Comparison of ENCODE assay signal across 23 mouse cellular contexts in the genomic region with DNA sequence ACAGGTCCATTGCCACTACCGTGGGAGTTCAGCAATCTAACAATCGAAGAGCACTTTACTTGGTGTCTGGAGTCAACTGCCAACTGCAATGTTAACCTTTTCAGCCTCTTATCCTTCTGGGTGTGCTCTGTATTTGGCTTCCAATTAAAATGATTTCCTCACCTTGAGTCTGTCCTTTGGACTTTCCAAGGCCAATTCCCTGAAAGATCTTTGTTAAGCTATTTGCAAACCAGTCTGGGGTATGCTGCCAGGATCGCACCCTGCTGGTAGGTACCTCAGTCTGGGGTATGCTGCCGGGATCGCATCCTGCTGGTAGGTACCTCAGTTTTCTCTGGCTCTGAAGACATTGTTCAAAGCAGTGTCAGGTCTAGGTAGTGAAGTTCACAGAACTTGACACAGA. TPM values are rescaled to one million over a fixed set of nuclear protein-coding genes. Genes with fewer than 3 reads are reported as not detected.
A peak's percentile ranks its signal among the peaks of the same experiment; 100 is the strongest.
DNase-seq lines count a peak whose midpoint lies in the region; ATAC-seq and TF ChIP-seq lines count a peak whose summit lies in the region.
"Had no signal": no experiment of that assay in that cellular context is flagged by ENCODE, and none has a peak within 500 bp of the region (broad histone marks: within the 10 kb centered on the region; RNA-seq: fewer than 3 reads in every experiment).

No protein-coding gene starts in this region.

- H3K9me3 ChIP-seq in hindbrain, postnatal 0 days (ENCODE audit: low read length) = no peaks in the 10 kb centered on the region
- H3K9me3 ChIP-seq in hindbrain, embryonic 10.5 days = no peaks in the 10 kb centered on the region; the same call in 1 of the 2 replicates
- H3K9me3 ChIP-seq in MEL (replicated peaks; ENCODE audit: insufficient read depth, low read length) = no peaks in the 10 kb centered on the region
- H3K9me3 ChIP-seq: embryonic facial prominence, embryonic 13.5 days; forebrain, embryonic 10.5 days; heart, embryonic 15.5 days; hindbrain, embryonic 15.5 days; limb, embryonic 12.5 days; liver, embryonic 12.5 days; midbrain, embryonic 12.5 days; neural tube, embryonic 12.5 days had no signal

- H3K36me3 ChIP-seq in hindbrain, postnatal 0 days (ENCODE audit: insufficient read depth, low read length) = no peaks in the 10 kb centered on the region
- peaks cover 12% of the 10 kb centered on the region for H3K36me3 ChIP-seq in hindbrain, embryonic 10.5 days
- peaks cover 1 to 7% of the 10 kb centered on the region in 2 experiments; a peak in 3 of 4 replicates for H3K36me3 ChIP-seq in MEL (ENCODE audit: control insufficient read depth in 1 of 2, insufficient read depth in 2 of 2, low read length in 2 of 2)
- H3K36me3 ChIP-seq: hindbrain, embryonic 15.5 days had no signal

- H3K4me2 ChIP-seq in hindbrain, postnatal 0 days (ENCODE audit: low read depth, low read length) = no peak overlapping the region

- TF ChIP-seq EP300 in MEL (IDR thresholded peaks at IDR 0.05; ENCODE audit: low read depth in 1 of 2, low read length in 2 of 2) = no peak

- H3K9ac ChIP-seq in hindbrain, postnatal 0 days (replicated peaks; ENCODE audit: low read length) = no peak overlapping the region
- H3K9ac ChIP-seq in MEL (ENCODE audit: control insufficient read depth, low read depth, low read length, poor library complexity, severe bottlenecking) = no peak overlapping the region; the same call in 1 of the 2 replicates
- H3K9ac ChIP-seq: heart, embryonic 15.5 days; limb, embryonic 12.5 days; liver, embryonic 12.5 days; liver, postnatal 0 days; neural tube, embryonic 12.5 days had no signal

- H3K4me3 ChIP-seq in hindbrain, postnatal 0 days (ENCODE audit: low read length) = no peak overlapping the region
- no peak overlapping the region for H3K4me3 ChIP-seq in hindbrain, embryonic 10.5 days
- H3K4me3 ChIP-seq in MEL (ENCODE audit: control insufficient read depth in 1 of 2, insufficient read depth in 1 of 2, low read depth in 2 of 2, low read length in 2 of 2) = no peak overlapping the region

- no peak overlapping the region for H3K27ac ChIP-seq in hindbrain, postnatal 0 days
- no peak overlapping the region for H3K27ac ChIP-seq in hindbrain, embryonic 10.5 days
- no peak overlapping the region for H3K27ac ChIP-seq in MEL (ENCODE audit: control insufficient read depth, low read depth, low read length)
- H3K27ac ChIP-seq: embryonic facial prominence, embryonic 13.5 days; limb, embryonic 12.5 days; neural tube, embryonic 12.5 days had no signal

- ATAC-seq in hindbrain, postnatal 0 days = no peak

- TF ChIP-seq RAD21 in MEL (IDR thresholded peaks at IDR 0.05; ENCODE audit: low read depth, low read length) = no peak

- no peaks in the 10 kb centered on the region for H3K27me3 ChIP-seq in hindbrain, postnatal 0 days (ENCODE audit: insufficient read depth, low read length)
- H3K27me3 ChIP-seq in hindbrain, embryonic 10.5 days (ENCODE audit: insufficient read depth, poor library complexity, severe bottlenecking) = no peaks in the 10 kb centered on the region
- no peaks in the 10 kb centered on the region for H3K27me3 ChIP-seq in MEL (ENCODE audit: control insufficient read depth in 1 of 2, insufficient read depth in 2 of 2, low read length in 2 of 2)
- H3K27me3 ChIP-seq: embryonic facial prominence, embryonic 13.5 days; heart, embryonic 15.5 days; hindbrain, embryonic 15.5 days; limb, embryonic 12.5 days; liver, embryonic 12.5 days; megakaryocyte, embryonic 14.5 days; midbrain, embryonic 12.5 days; neural tube, embryonic 12.5 days had no signal

- WGBS in hindbrain, postnatal 0 days = 63% methylated on average over 5 of the region's 5 CpGs
- 56% methylated on average over 5 of the region's 5 CpGs for WGBS in hindbrain, embryonic 10.5 days

- TF ChIP-seq POLR2A in MEL (IDR thresholded peaks at IDR 0.05; ENCODE audit: control insufficient read depth in 1 of 2, insufficient read depth in 1 of 2, low read depth in 1 of 2, low read length in 2 of 2, poor library complexity in 1 of 2) = no peak

- TF ChIP-seq CTCF in hindbrain, postnatal 0 days (IDR thresholded peaks at IDR 0.05; ENCODE audit: low read depth) = 0 out of 2 replicates have a peak, but pooled peaks have one; percentile 5
- TF ChIP-seq CTCF in MEL (IDR thresholded peaks at IDR 0.05 in 2 of 3, conservative IDR thresholded peaks at IDR 0.05 in 1 of 3; ENCODE audit: control insufficient read depth in 1 of 3, insufficient read depth in 1 of 3, low read depth in 2 of 3, low read length in 3 of 3, poor library complexity in 1 of 3, severe bottlenecking in 1 of 3) = no peak

- peaks cover 15% of the 10 kb centered on the region for H3K79me2 ChIP-seq in MEL (ENCODE audit: control insufficient read depth, insufficient read depth, low read length, poor library complexity)

- H3K4me1 ChIP-seq in hindbrain, postnatal 0 days (ENCODE audit: insufficient read depth, low read length) = no peaks in the 10 kb centered on the region
- 0 out of 2 replicates have a peak, but pooled peaks cover 4% of the 10 kb centered on the region for H3K4me1 ChIP-seq in hindbrain, embryonic 10.5 days (replicated peaks)
- peaks cover 3% of the 10 kb centered on the region in 2 experiments; a peak in 3 of 4 replicates for H3K4me1 ChIP-seq in MEL (ENCODE audit: control insufficient read depth in 1 of 2, insufficient read depth in 2 of 2, low read length in 2 of 2)
- H3K4me1 ChIP-seq: embryonic facial prominence, embryonic 13.5 days; limb, embryonic 12.5 days; neural tube, embryonic 12.5 days had no signal

- DNase-seq in hindbrain, postnatal 0 days (ENCODE audit: low spot score) = no peak
- DNase-seq in hindbrain, embryonic 10.5 days (ENCODE audit: low spot score) = no peak
- DNase-seq in thymus, postnatal 4 days = peak; percentile 15
- no peak for DNase-seq in thymus, postnatal 25 days
- peak; percentile 6 for DNase-seq in MEL (ENCODE audit: low read depth, low spot score)
- DNase-seq in left cerebral cortex, adult 11 months (ENCODE audit: low spot score) = no peak
- DNase-seq in right cerebral cortex, postnatal 10 days (ENCODE audit: low spot score in 2 of 2) = no peak
- DNase-seq: adrenal gland, postnatal 10 days; B cell, adult 2 months; forebrain, postnatal 0 days; gastrocnemius, postnatal 10 days; liver, postnatal 0 days; lung, postnatal 4 days; thymus, postnatal 36 days had no signal

TF ChIP-seq in MEL, 35 proteins besides CTCF, POLR2A, EP300 and RAD21:
- TF ChIP-seq POLR2AphosphoS2 (IDR thresholded peaks at IDR 0.05; ENCODE audit: low read length) = no peak
- no peak for TF ChIP-seq MXI1 (IDR thresholded peaks at IDR 0.05; ENCODE audit: low read depth, low read length)
- TF ChIP-seq KAT2A (conservative IDR thresholded peaks at IDR 0.05; ENCODE audit: low read depth, low read length) = no peak
- TF ChIP-seq UBTF (IDR thresholded peaks at IDR 0.05; ENCODE audit: borderline replicate concordance, insufficient read depth, low read depth, low read length) = no peak
- no peak for TF ChIP-seq NRF1 (IDR thresholded peaks at IDR 0.05; ENCODE audit: insufficient read depth, low read depth, low read length, poor library complexity, severe bottlenecking)
- TF ChIP-seq GATA1 (IDR thresholded peaks at IDR 0.05; ENCODE audit: low read depth, low read length) = no peak
- no peak for TF ChIP-seq ZC3H11A (IDR thresholded peaks at IDR 0.05; ENCODE audit: low read depth, low read length)
- no peak for TF ChIP-seq MYC (IDR thresholded peaks at IDR 0.05; ENCODE audit: low read depth, low read length)
- TF ChIP-seq ZNF384 (IDR thresholded peaks at IDR 0.05; ENCODE audit: low read depth, low read length) = no peak
- TF ChIP-seq ELF1 (IDR thresholded peaks at IDR 0.05; ENCODE audit: low read depth, low read length) = no peak
- no peak for TF ChIP-seq ETS1 (IDR thresholded peaks at IDR 0.05; ENCODE audit: low read depth, low read length)
- no peak for TF ChIP-seq E2F4 (IDR thresholded peaks at IDR 0.05; ENCODE audit: borderline replicate concordance, low read depth, low read length)
- no peak for TF ChIP-seq MEF2A (IDR thresholded peaks at IDR 0.05; ENCODE audit: extremely low read depth, insufficient replicate concordance, low read depth, low read length, poor library complexity, severe bottlenecking)
- TF ChIP-seq ZMIZ1 (IDR thresholded peaks at IDR 0.05; ENCODE audit: low read depth, low read length) = no peak
- TF ChIP-seq SIN3A (IDR thresholded peaks at IDR 0.05; ENCODE audit: low read length) = no peak
- no peak for TF ChIP-seq BHLHE40 (IDR thresholded peaks at IDR 0.05; ENCODE audit: borderline replicate concordance, low read depth, low read length)
- no peak for TF ChIP-seq MAZ (IDR thresholded peaks at IDR 0.05; ENCODE audit: low read depth, low read length)
TF ChIP-seq in MEL: peak in this region for 0.

RNA-seq across cellular contexts. Expression of a gene that starts 0.9 kb away (rescaled TPM):
- 494 and 546 TPM in 2 replicates for total RNA-seq in hindbrain, postnatal 0 days (2014; rRNA removed)
- 693 and 697 TPM in 2 replicates for polyA plus RNA-seq in hindbrain, postnatal 0 days (2015; fragmentation: Nextera tagmentation; extraction: Ambion mirVana)
- polyA plus RNA-seq in hindbrain, embryonic 10.5 days (2016; fragmentation: Nextera tagmentation; extraction: Ambion mirVana) = 803 and 848 TPM in 2 replicates
- 704 and 776 TPM in 2 replicates for total RNA-seq in MEL (2012; rRNA removed)
- polyA plus RNA-seq in MEL (2012; ENCODE audit: insufficient read depth in 1 of 2, insufficient read length in 2 of 2, low read depth in 1 of 2, low replicate concordance in 2 of 2, missing spikeins in 1 of 2) = 1,000 to 10,000 TPM in 1 of 2 experiments, 100 to 1,000 TPM in 1; 263 to 1,006 TPM

RNA-seq across cellular contexts. Expression of a gene that starts 51.1 kb away (rescaled TPM):
- total RNA-seq in hindbrain, postnatal 0 days (2014; rRNA removed) = 0.83 and 1.8 TPM in 2 replicates
- polyA plus RNA-seq in hindbrain, postnatal 0 days (2015; fragmentation: Nextera tagmentation; extraction: Ambion mirVana) = 0.86 and 0.90 TPM in 2 replicates
- polyA plus RNA-seq in hindbrain, embryonic 10.5 days (2016; fragmentation: Nextera tagmentation; extraction: Ambion mirVana) = 0.96 and 1.4 TPM in 2 replicates
- 1.4 and 2.7 TPM in 2 replicates for total RNA-seq in MEL (2012; rRNA removed)
- 1 to 10 TPM in 1 of 2 experiments, not detected in 1; 8.3 TPM for polyA plus RNA-seq in MEL (2012; ENCODE audit: insufficient read depth in 1 of 2, insufficient read length in 2 of 2, low read depth in 1 of 2, low replicate concordance in 2 of 2, missing spikeins in 1 of 2)

Comparison
In these comparisons a context has a peak if more than half of its experiments do, and no peak if none do; other contexts are left out.
1. DNase-seq: peak in thymus, postnatal 4 days (single experiment) and MEL (single experiment); none in hindbrain, postnatal 0 days (single experiment), hindbrain, embryonic 10.5 days (single experiment), thymus, postnatal 25 days (single experiment), left cerebral cortex, adult 11 months (single experiment) and right cerebral cortex, postnatal 10 days (0 of 2).